Mouse (Mus musculus): Measurements from ENCODE around the gene Clec2g.
"Not testable (repeated sequence)": the region's sequence is repeated elsewhere in the genome, so short reads cannot be mapped to it uniquely, and the experiment has no call there.

- TF ChIP-seq GATA1 (IDR thresholded peaks at IDR 0.05; ENCODE audit: borderline replicate concordance, low read length); FLI1 (IDR thresholded peaks at IDR 0.05; ENCODE audit: low read length): not testable (repeated sequence)
These were observed 77.8 kb downstream of the Clec2g start for GRCm38 (mm10) chr6:129012012-129012411.

Measured in megakaryocyte, embryonic 14.5 days (primary cell).